Mouse (Mus musculus) midbrain, embryonic 14.5 days (tissue): ENCODE measurements around the gene Acadl. TPM values are rescaled to one million over a fixed set of nuclear protein-coding genes. Genes with fewer than 3 reads are reported as not detected.

Source experiments
- ATAC-seq: fragments of 200-750 bp; cut with Nextera tagmentation; 2 replicates; pipeline ENCODE4 v1.8.0; 2017; ENCODE audit warnings: moderate number of reproducible peaks, moderate library complexity; ENCODE audit not compliant: low FRiP score, low TSS enrichment
- DNase-seq: peaks from one replicate; pipeline ENCODE4 v3.0.0-alpha.2; 2015
- H3K27ac ChIP-seq: fragments of 300-500 bp; sonication (generic); replicated peaks from 2 replicates; pipeline ENCODE4 v1.5.1; 2014; ENCODE audit warnings: mild to moderate bottlenecking, low read depth, low read length, moderate library complexity
- H3K27me3 ChIP-seq: fragments of 300-500 bp; sonication (generic); 2 replicates; pipeline ENCODE4 v1.6.1; 2014; ENCODE audit warnings: low read length, control low read depth, mixed read lengths; ENCODE audit not compliant: control insufficient read depth, insufficient read depth
- H3K36me3 ChIP-seq: fragments of 300-500 bp; sonication (generic); 2 replicates; pipeline ENCODE4 v1.6.1; 2014; ENCODE audit warnings: low read length, control low read depth; ENCODE audit not compliant: control insufficient read depth, insufficient read depth
- H3K4me1 ChIP-seq: fragments of 300-500 bp; sonication (generic); 2 replicates; pipeline ENCODE4 v1.6.1; 2014; ENCODE audit warnings: mild to moderate bottlenecking, antibody characterized with exemption, low read length, control low read depth; ENCODE audit not compliant: control insufficient read depth, insufficient read depth
- H3K4me2 ChIP-seq: fragments of 300-500 bp; sonication (generic); 2 replicates; pipeline ENCODE4 v1.6.1; 2014; ENCODE audit warnings: mild to moderate bottlenecking, low read length, moderate library complexity
- H3K4me3 ChIP-seq: fragments of 300-500 bp; sonication (generic); replicated peaks from 2 replicates; pipeline ENCODE4 v1.5.1; 2014; ENCODE audit warnings: low read depth, low read length
- H3K9ac ChIP-seq: fragments of 300-500 bp; sonication (generic); replicated peaks from 2 replicates; pipeline ENCODE4 v1.6.1; 2014; ENCODE audit warnings: mild to moderate bottlenecking, low read length, moderate library complexity
- H3K9me3 ChIP-seq: fragments of 300-500 bp; sonication (generic); 2 replicates; pipeline ENCODE4 v1.6.1; 2016; ENCODE audit warnings: low read length, control low read depth, mixed read lengths; ENCODE audit not compliant: control insufficient read depth
- WGBS: fragments of 180-500 bp; shearing (Covaris S2); extraction: QIAGEN DNeasy Blood & Tissue Kit; methylation state at CpG from one replicate; pipeline ENCODE4 v1.1.7; 2014; 5-methylcytosine and 5-hydroxymethylcytosine counted together
- polyA plus RNA-seq: library from polyadenylated mRNA; unstranded; fragments of >200 nt; fragmentation: Nextera tagmentation; extraction: Ambion mirVana; gene quantifications from 2 replicates; pipeline ENCODE4 v1.2.1, GENCODE M21; 2014

The Acadl gene
- polyA plus RNA-seq, 1 experiment from 2014 or later: 41.1 TPM

GRCm38 (mm10) chr1:66815941-66816777 is 46.9 kb downstream of the Acadl start:
- WGBS: 1% methylated on average over 39 of the region's 39 CpGs
- peak overlapping the region; percentile 95 for H3K9ac ChIP-seq
- DNase-seq: peak; percentile 75

DNA sequence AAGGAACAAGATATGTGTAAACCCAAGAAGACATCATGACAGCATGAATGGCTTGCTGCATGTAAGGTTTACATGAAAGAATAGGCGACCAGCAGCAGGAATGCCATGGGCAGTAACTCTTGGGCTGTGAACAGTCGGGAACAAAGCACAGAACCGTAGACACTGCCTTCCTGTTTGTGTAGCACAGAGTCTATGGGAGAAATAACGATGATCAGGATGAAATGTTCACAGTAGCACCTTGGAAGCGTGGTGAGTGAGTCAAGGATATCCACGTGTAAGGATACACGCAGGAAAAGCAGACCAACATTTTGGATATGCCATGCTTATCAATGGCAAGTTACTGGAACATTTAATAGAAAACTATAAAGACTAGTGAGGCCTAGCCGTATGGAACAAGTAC is 48.3 kb downstream of the Acadl start:
- Histone ChIP-seq H3K9me3 (no peaks in the 10 kb centered on the region), H3K27me3 (no peaks in the 10 kb centered on the region), H3K9ac (no peak overlapping the region), H3K27ac (no peak overlapping the region), H3K4me3 (no peak overlapping the region), H3K4me2 (peak overlapping the region; percentile 84), H3K4me1 (peaks cover 14% of the 10 kb centered on the region; the same call in 1 of the 2 replicates), H3K36me3 (no peaks in the 10 kb centered on the region)
- DNase-seq (no peak), ATAC-seq (no peak)
- WGBS: 73% methylated on average over 8 of the region's 8 CpGs

More at GRCm38 (mm10) chr1:66815941-66816777, 46.9 kb downstream of the Acadl start:
- Histone ChIP-seq H3K27me3 (no peaks in the 10 kb centered on the region), H3K36me3 (no peaks in the 10 kb centered on the region), H3K27ac (peak overlapping the region; percentile 99), H3K4me1 (peaks cover 25% of the 10 kb centered on the region), H3K4me2 (peak overlapping the region; percentile 84), H3K4me3 (peak overlapping the region; percentile 86), H3K9me3 (no peaks in the 10 kb centered on the region)
- no peak; the same call in 1 of the 2 replicates for ATAC-seq

GRCm38 (mm10) chr1:66813191-66813590 is 49.9 kb downstream of the Acadl start:
- Histone ChIP-seq H3K9ac (no peak overlapping the region), H3K4me3 (no peak overlapping the region), H3K27ac (no peak overlapping the region), H3K9me3 (no peaks in the 10 kb centered on the region), H3K36me3 (no peaks in the 10 kb centered on the region), H3K4me2 (no peak overlapping the region), H3K27me3 (no peaks in the 10 kb centered on the region), H3K4me1 (peaks cover 14% of the 10 kb centered on the region; the same call in 1 of the 2 replicates)
- DNase-seq (no peak), ATAC-seq (no peak)
- WGBS: 95% methylated on average over 1 of the region's 1 CpGs

DNA sequence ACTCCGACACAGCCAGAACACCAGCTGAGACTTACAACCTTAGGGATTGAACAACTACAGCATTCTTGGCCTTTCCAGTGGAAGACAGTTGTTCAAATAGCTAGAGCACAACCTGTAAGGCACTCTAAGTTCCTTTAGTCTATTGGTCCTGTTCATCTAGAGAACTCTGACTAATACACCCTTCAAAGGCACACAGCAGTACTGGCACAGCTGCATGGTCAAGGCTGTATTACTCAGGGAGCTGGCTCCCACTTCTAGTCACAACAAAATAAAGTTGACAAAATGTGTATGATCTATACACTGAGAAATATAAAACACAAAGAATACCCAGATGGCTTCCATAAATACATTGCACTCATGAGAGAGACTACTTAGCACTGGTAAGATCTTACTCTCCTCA is 56.3 kb downstream of the Acadl start:
- H3K27ac ChIP-seq: no peak overlapping the region
- no peak overlapping the region for H3K4me2 ChIP-seq
- no peak overlapping the region for H3K9ac ChIP-seq
- DNase-seq: no peak
- 100% methylated on average over 1 of the region's 1 CpGs for WGBS
- no peaks in the 10 kb centered on the region for H3K36me3 ChIP-seq
- H3K4me3 ChIP-seq: no peak overlapping the region
- H3K27me3 ChIP-seq: no peaks in the 10 kb centered on the region
- H3K4me1 ChIP-seq: no peaks in the 10 kb centered on the region
- ATAC-seq: no peak
- H3K9me3 ChIP-seq: no peaks in the 10 kb centered on the region

DNA sequence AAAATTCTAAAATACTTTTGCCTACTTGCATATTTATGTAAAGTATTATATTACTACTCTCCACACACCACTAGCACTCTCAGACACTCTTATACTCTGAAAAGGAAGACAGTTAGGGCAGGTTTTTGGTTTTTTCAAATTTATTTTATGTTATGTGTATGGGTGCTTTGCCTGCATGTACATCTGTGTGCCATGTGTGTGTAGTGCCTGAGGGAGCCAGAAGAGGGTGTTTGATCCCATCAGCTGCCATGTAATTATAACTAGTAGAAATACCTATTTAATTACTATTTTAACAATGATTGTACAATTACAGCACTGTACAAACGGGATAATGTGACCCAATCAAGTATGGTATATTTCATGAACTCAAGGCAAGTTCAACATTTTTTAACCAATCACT is 57.7 kb downstream of the Acadl start:
- Histone ChIP-seq H3K9ac (no peak overlapping the region), H3K4me3 (no peak overlapping the region), H3K4me2 (no peak overlapping the region), H3K27me3 (no peaks in the 10 kb centered on the region), H3K9me3 (no peaks in the 10 kb centered on the region), H3K27ac (no peak overlapping the region), H3K36me3 (peaks cover 5% of the 10 kb centered on the region; the same call in 1 of the 2 replicates), H3K4me1 (no peaks in the 10 kb centered on the region)
- 94% methylated on average over 1 of the region's 1 CpGs for WGBS
- DNase-seq (no peak), ATAC-seq (no peak)

GRCm38 (mm10) chr1:66804710-66805109 is 58.4 kb downstream of the Acadl start:
- Histone ChIP-seq H3K4me2 (no peak overlapping the region), H3K27me3 (no peaks in the 10 kb centered on the region), H3K36me3 (peaks cover 12% of the 10 kb centered on the region), H3K4me1 (no peaks in the 10 kb centered on the region), H3K27ac (no peak overlapping the region), H3K9me3 (no peaks in the 10 kb centered on the region), H3K4me3 (no peak overlapping the region), H3K9ac (no peak overlapping the region)
- DNase-seq (no peak), ATAC-seq (no peak)
- 56% methylated on average over 5 of the region's 5 CpGs for WGBS

- Histone ChIP-seq H3K4me2 (no peak overlapping the region), H3K4me3 (no peak overlapping the region), H3K9me3 (no peaks in the 10 kb centered on the region), H3K36me3 (peaks cover 14% of the 10 kb centered on the region), H3K27me3 (no peaks in the 10 kb centered on the region), H3K4me1 (no peaks in the 10 kb centered on the region), H3K27ac (no peak overlapping the region), H3K9ac (no peak overlapping the region)
- ATAC-seq: no peak
- WGBS: 96% methylated on average over 2 of the region's 2 CpGs
- DNase-seq: no peak
Observed at GRCm38 (mm10) chr1:66797962-66798361, 65.1 kb downstream of the Acadl start.

- no peaks in the 10 kb centered on the region for H3K27me3 ChIP-seq
- no peak overlapping the region for H3K4me2 ChIP-seq
- no peak overlapping the region for H3K9ac ChIP-seq
- H3K27ac ChIP-seq: no peak overlapping the region
- no peaks in the 10 kb centered on the region for H3K9me3 ChIP-seq
- DNase-seq (no peak), ATAC-seq (no peak)
- no peaks in the 10 kb centered on the region for H3K36me3 ChIP-seq
- H3K4me1 ChIP-seq: no peaks in the 10 kb centered on the region
- WGBS: 98% methylated on average over 2 of the region's 2 CpGs
- no peak overlapping the region for H3K4me3 ChIP-seq
Observed at GRCm38 (mm10) chr1:66792838-66793466, 70.1 kb downstream of the Acadl start.
